Mouse (Mus musculus): ENCODE results near the gene Gpx6.

- TF ChIP-seq CTCF (IDR thresholded peaks at IDR 0.05; ENCODE audit: low read depth) (no peak), EP300 (IDR thresholded peaks at IDR 0.05; ENCODE audit: low read depth) (no peak)
Observed at GRCm38 (mm10) chr13:21279559-21279958, 32.4 kb upstream of the Gpx6 start.

All from liver, postnatal 0 days (tissue).